Mouse (Mus musculus): ENCODE results near the gene Stx18. TPM values are rescaled to one million over a fixed set of nuclear protein-coding genes. Genes with fewer than 3 reads are reported as not detected.

Gene Stx18
- polyA plus RNA-seq, 1 experiment = 32.2 TPM

GRCm38 (mm10) chr5:38102945-38103344 lies 64.4 kb downstream of the Stx18 start:
- no peak overlapping the region for H3K4me3 ChIP-seq (ENCODE audit: insufficient read depth, low read depth, low read length)
- 94% methylated on average over 2 of the region's 2 CpGs for WGBS
- H3K36me3 ChIP-seq (ENCODE audit: control insufficient read depth, insufficient read depth, low read length) = peaks cover 3% of the 10 kb centered on the region; the same call in 1 of the 2 replicates
- H3K4me1 ChIP-seq (ENCODE audit: control insufficient read depth, insufficient read depth, low read length) = no peaks in the 10 kb centered on the region
- TF ChIP-seq POLR2A (IDR thresholded peaks at IDR 0.05; ENCODE audit: low read depth, low read length) (no peak), CTCF (conservative IDR thresholded peaks at IDR 0.05; ENCODE audit: insufficient read depth, insufficient read length, low read depth, low read length) (no peak)
- no peak for DNase-seq
- no peak overlapping the region for H3K27ac ChIP-seq (ENCODE audit: insufficient read depth, low read depth, low read length)
- no peaks in the 10 kb centered on the region for H3K27me3 ChIP-seq (replicated peaks; ENCODE audit: control insufficient read depth, insufficient read depth, low read length)

- H3K4me1 ChIP-seq (ENCODE audit: control insufficient read depth, insufficient read depth, low read length) = no peaks in the 10 kb centered on the region
- TF ChIP-seq CTCF (conservative IDR thresholded peaks at IDR 0.05; ENCODE audit: insufficient read depth, insufficient read length, low read depth, low read length) = no peak
- peaks cover 3% of the 10 kb centered on the region; the same call in 1 of the 2 replicates for H3K36me3 ChIP-seq (ENCODE audit: control insufficient read depth, insufficient read depth, low read length)
- WGBS = 54% methylated on average over 14 of the region's 14 CpGs
- DNase-seq = no peak
- no peaks in the 10 kb centered on the region for H3K27me3 ChIP-seq (replicated peaks; ENCODE audit: control insufficient read depth, insufficient read depth, low read length)
- H3K27ac ChIP-seq (ENCODE audit: insufficient read depth, low read depth, low read length) = no peak overlapping the region
- no peak overlapping the region for H3K4me3 ChIP-seq (ENCODE audit: insufficient read depth, low read depth, low read length)
Measured at GRCm38 (mm10) chr5:38106080-38106697, 67.6 kb downstream of the Stx18 start.

- no peak overlapping the region for H3K27ac ChIP-seq (ENCODE audit: insufficient read depth, low read depth, low read length)
- 86% methylated on average over 10 of the region's 10 CpGs for WGBS
- no peak overlapping the region for H3K4me3 ChIP-seq (ENCODE audit: insufficient read depth, low read depth, low read length)
- no peak for TF ChIP-seq POLR2A (IDR thresholded peaks at IDR 0.05; ENCODE audit: low read depth, low read length)
- no peak for DNase-seq
- no peaks in the 10 kb centered on the region for H3K27me3 ChIP-seq (replicated peaks; ENCODE audit: control insufficient read depth, insufficient read depth, low read length)
- H3K36me3 ChIP-seq (ENCODE audit: control insufficient read depth, insufficient read depth, low read length) = peaks cover 4% of the 10 kb centered on the region; the same call in 1 of the 2 replicates
- no peaks in the 10 kb centered on the region for H3K4me1 ChIP-seq (ENCODE audit: control insufficient read depth, insufficient read depth, low read length)
Measured at GRCm38 (mm10) chr5:38106807-38107206, 68.3 kb downstream of the Stx18 start.

- WGBS = 74% methylated on average over 2 of the region's 2 CpGs
- Histone ChIP-seq H3K36me3 (ENCODE audit: control insufficient read depth, insufficient read depth, low read length) (0 out of 2 replicates have a peak, but pooled peaks cover 2% of the 10 kb centered on the region), H3K27me3 (replicated peaks; ENCODE audit: control insufficient read depth, insufficient read depth, low read length) (no peaks in the 10 kb centered on the region), H3K27ac (ENCODE audit: insufficient read depth, low read depth, low read length) (no peak overlapping the region), H3K4me1 (ENCODE audit: control insufficient read depth, insufficient read depth, low read length) (peaks cover 5% of the 10 kb centered on the region; the same call in 1 of the 2 replicates), H3K4me3 (ENCODE audit: insufficient read depth, low read depth, low read length) (no peak overlapping the region)
- DNase-seq = no peak
- TF ChIP-seq POLR2A (IDR thresholded peaks at IDR 0.05; ENCODE audit: low read depth, low read length) = no peak
- TF ChIP-seq CTCF (conservative IDR thresholded peaks at IDR 0.05; ENCODE audit: insufficient read depth, insufficient read length, low read depth, low read length) = no peak
Measured at GRCm38 (mm10) chr5:38114526-38114925, 76.0 kb downstream of the Stx18 start.

- H3K4me1 ChIP-seq (ENCODE audit: control insufficient read depth, insufficient read depth, low read length) = peaks cover 5% of the 10 kb centered on the region; the same call in 1 of the 2 replicates
- WGBS = 81% methylated on average over 1 of the region's 1 CpGs
- no peak for TF ChIP-seq CTCF (conservative IDR thresholded peaks at IDR 0.05; ENCODE audit: insufficient read depth, insufficient read length, low read depth, low read length)
- TF ChIP-seq POLR2A (IDR thresholded peaks at IDR 0.05; ENCODE audit: low read depth, low read length) = no peak
- H3K4me3 ChIP-seq (ENCODE audit: insufficient read depth, low read depth, low read length) = no peak overlapping the region
- peak; percentile 84 for DNase-seq
- H3K27me3 ChIP-seq (replicated peaks; ENCODE audit: control insufficient read depth, insufficient read depth, low read length) = no peaks in the 10 kb centered on the region
- peak overlapping the region; percentile 72 for H3K27ac ChIP-seq (ENCODE audit: insufficient read depth, low read depth, low read length)
- no peaks in the 10 kb centered on the region for H3K36me3 ChIP-seq (ENCODE audit: control insufficient read depth, insufficient read depth, low read length)
Measured at GRCm38 (mm10) chr5:38117056-38117455, 78.5 kb downstream of the Stx18 start.

GRCm38 (mm10) chr5:38119268-38119667 lies 80.7 kb downstream of the Stx18 start:
- WGBS = 90% methylated on average over 5 of the region's 5 CpGs
- no peaks in the 10 kb centered on the region for H3K27me3 ChIP-seq (replicated peaks; ENCODE audit: control insufficient read depth, insufficient read depth, low read length)
- no peak overlapping the region for H3K4me3 ChIP-seq (ENCODE audit: insufficient read depth, low read depth, low read length)
- H3K27ac ChIP-seq (ENCODE audit: insufficient read depth, low read depth, low read length) = no peak overlapping the region
- no peak for DNase-seq
- peaks cover 5% of the 10 kb centered on the region; the same call in 1 of the 2 replicates for H3K4me1 ChIP-seq (ENCODE audit: control insufficient read depth, insufficient read depth, low read length)
- no peaks in the 10 kb centered on the region for H3K36me3 ChIP-seq (ENCODE audit: control insufficient read depth, insufficient read depth, low read length)
- no peak for TF ChIP-seq CTCF (conservative IDR thresholded peaks at IDR 0.05; ENCODE audit: insufficient read depth, insufficient read length, low read depth, low read length)

- Histone ChIP-seq H3K36me3 (ENCODE audit: control insufficient read depth, insufficient read depth, low read length) (no peaks in the 10 kb centered on the region), H3K27me3 (replicated peaks; ENCODE audit: control insufficient read depth, insufficient read depth, low read length) (no peaks in the 10 kb centered on the region), H3K27ac (ENCODE audit: insufficient read depth, low read depth, low read length) (no peak overlapping the region), H3K4me3 (ENCODE audit: insufficient read depth, low read depth, low read length) (no peak overlapping the region), H3K4me1 (ENCODE audit: control insufficient read depth, insufficient read depth, low read length) (peaks cover 12% of the 10 kb centered on the region; the same call in 1 of the 2 replicates)
- 93% methylated on average over 7 of the region's 7 CpGs for WGBS
- DNase-seq = no peak
- TF ChIP-seq CTCF (conservative IDR thresholded peaks at IDR 0.05; ENCODE audit: insufficient read depth, insufficient read length, low read depth, low read length) (no peak), POLR2A (IDR thresholded peaks at IDR 0.05; ENCODE audit: low read depth, low read length) (no peak)
Measured at GRCm38 (mm10) chr5:38121699-38122098, 83.2 kb downstream of the Stx18 start.
